Mouse (Mus musculus) c-Kit-positive CD71-positive TER-119-negative erythroid progenitor cells, embryonic 14.5 days (primary cell): ENCODE measurements around the gene 4930402H24Rik.
"Not testable (repeated sequence)": the region's sequence is repeated elsewhere in the genome, so short reads cannot be mapped to it uniquely, and the experiment has no call there.

Source experiments
- DNase-seq: peaks from one replicate; pipeline ENCODE4 v3.0.0-alpha.2; 2013; ENCODE audit warnings: low read depth

The 4930402H24Rik gene

DNA sequence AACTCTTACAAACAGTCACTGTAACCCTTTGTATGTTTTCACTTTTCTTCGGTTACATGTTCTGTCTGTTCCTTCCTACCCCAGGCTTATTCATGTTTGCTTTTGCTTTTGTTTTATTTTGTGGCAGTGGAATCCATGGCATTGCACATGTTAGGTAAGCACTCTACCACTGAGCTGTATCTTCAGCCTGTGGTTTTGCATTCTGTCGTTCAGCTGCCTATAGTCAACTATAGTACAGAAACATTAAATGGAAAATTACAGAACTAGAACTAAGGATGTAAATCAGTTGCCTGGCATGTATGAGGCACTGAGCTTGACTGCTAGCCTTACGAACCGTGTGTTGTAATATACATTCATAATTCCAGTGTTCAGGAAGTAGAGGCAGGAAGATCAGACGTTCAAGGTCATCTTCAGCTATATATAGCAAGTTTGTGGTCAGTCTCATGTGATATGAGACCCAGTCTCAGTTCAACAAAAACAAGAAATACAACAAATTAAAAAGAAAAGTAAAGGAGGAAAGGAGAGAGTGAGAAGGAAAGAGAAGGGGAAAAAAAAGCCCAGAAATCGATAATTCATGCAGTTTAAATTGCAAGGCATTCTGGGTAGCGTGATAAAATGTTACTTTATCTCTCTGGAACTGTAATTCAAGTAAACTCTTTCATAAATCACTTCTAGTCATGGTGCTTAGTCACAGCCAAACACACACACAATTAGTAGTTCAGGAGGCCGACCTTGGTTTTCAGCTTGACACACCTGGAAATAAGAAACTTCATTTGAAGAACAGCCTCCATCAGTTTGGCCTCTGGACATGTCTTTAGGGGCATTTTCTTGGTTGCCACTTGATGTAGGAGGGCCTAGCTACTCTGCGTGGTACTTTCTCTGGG lies 54.6 kb downstream of the 4930402H24Rik start:
- no peak for DNase-seq

DNA sequence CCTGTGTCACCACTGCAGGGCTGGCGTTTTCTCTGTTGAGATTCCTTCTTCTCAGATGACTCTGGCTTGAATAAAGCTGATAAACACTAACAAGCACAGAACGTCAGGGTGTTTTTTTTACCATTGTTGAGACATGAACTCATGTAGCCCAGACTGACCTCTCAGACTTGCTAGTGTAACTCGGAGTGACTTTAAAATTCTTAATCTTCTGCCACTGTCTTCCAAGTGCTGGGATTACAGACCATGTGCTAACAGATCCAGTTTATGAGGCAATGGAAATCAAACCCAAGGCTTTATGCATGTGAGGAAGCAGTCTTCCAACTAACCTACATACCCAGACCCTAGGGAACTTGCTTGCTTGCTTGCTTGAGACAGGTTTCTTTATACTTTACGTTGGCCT lies 56.5 kb downstream of the 4930402H24Rik start:
- DNase-seq = no peak

DNA sequence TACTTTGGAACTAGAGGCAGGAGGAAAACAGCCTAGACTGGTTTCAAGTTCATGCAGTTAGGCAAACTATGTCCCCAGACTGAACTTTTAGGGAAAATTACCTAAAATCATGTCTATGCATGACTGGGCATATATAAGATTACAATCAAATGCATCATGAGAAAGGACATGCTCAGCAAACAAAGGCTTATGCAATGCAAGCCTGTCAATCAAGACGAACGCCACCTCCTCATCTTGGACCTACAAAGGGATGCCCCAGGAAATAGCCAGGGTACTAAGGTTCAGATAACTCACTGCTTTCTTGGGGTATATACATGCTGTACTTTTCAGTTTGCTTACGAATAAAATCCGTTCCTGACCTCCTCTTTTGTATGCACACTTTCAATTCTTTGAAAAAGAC lies 57.9 kb downstream of the 4930402H24Rik start:
- no peak for DNase-seq

DNA sequence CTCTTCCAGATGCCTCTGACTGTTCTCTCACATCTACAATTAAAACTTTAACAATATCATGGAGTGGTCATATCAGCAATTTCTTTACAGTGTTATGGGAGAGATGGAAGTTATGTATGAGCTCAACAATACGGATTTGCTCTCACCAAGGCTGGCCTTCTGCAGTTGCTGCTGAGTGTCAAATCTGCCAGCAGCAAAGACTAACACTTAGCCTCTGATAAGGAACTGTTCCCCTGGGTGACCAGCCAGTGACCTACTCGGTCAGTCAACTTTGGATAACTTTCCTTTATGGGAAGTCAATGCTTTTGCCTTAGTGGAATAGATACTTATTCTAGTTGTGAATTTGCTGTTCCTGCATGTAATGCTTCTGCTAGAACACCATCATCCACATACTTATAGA lies 62.6 kb downstream of the 4930402H24Rik start:
- no peak for DNase-seq

DNA sequence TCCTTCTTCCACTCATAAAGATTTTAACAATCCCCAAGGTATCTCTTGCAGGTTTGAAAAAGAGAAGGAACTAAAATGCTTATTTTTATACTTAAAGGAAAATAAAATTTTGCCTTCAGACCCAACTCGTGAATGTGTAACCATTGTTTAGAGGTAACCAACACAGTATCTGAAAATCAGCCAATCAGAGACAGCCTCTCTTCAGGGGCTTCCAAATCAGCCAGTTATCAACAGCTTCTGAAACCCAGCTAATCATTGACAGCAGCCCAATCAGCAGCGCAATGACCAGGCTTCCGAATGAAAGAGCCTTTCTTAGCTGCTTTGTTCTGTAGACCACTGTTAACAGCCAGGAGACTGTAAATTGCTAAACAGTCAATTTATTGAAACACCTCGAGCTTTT lies 65.4 kb downstream of the 4930402H24Rik start:
- DNase-seq = peak; percentile 59

DNA sequence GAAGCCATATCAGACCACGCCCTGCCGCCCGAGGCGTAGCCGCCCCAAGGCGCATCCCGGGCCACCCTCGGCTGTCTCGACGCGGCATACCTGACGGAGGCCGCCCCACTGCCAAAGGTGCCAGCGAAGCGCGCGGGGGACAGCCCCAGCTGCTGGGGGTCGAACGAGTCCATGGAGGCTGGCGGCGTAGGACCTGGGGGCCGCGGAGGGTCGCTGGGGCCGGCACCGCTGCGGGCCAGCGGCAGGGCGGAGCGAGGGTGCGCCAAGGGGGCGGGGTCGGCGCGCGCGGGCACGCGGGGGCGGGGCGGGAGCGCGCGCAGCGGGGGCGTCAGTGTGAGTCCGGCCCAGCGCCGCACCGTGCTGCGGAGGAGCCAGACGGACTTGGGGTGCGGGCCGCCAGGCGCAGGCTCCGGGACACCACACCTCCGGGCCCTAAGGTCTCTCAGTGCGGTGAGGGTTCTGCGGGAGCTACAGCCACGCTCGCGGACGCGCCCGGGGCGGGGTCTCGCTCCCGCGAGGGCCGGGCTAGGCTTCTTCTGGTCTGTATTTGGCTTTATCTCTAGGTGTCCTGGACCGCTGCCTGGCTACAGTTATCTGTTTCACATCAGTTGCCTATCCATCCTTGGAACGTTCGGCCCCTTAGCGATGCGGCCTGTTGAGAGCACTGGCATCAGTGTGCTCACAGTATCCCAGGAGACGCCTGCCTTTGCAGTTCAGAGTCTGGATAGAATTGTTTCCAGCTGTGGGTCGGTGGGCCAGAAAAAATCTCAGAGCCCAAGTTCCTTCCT lies 66.1 kb downstream of the 4930402H24Rik start:
- peak; percentile 72 for DNase-seq

DNA sequence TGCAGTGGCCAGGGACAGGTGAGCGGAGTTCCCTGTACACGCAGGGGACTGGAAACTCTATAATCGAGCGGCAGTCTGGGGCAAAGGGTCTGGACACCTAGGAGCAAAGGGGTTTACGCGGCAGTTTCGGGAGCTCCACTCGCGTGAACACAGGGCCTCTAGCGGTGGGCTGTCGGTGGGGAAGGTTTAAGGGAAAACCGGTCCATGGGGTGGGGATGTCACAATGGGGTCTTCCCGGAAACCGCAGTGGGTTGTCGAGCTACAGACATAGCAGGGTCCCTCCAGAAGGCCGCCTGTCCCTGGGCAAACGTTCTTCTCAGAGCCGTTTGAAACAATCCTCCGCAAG lies 66.7 kb downstream of the 4930402H24Rik start:
- DNase-seq = no peak

DNA sequence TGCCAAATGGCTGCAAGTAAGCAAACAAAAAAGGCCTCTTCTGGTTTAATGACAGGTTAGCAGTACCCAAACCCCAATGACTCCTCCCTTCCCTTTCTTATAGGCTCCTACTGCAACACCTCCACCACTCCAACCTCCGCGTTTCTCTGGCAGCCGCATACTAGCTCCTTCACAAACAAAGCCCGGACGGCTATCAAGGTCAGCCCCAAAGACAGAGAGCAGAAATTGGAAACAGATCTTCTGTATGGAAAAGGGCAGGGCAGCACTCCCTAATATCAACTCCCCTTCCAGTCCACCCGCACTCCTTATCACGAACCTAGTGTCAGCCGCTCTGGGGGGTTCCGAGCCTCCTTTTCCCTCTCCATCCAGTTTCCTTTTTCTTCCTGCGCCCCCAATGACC lies 67.1 kb downstream of the 4930402H24Rik start:
- peak; percentile 39 for DNase-seq

DNA sequence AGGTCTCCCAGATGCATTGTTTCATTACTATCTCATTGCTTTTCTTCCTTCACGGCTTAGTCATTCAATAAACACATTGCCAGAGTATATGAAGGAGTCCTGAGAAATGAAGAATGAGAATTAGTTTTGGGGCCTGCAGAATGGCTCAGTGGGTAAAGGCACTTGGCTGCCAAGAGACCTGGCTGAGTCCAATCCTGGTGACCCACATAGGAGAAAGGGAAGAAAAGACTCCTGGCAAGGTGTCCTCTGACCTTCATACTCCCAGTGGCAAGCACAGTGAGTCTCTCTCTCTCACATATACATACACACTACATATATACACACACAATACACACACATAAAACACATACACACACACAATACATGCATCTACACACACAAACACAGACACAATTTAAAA lies 68.1 kb downstream of the 4930402H24Rik start:
- DNase-seq = no peak

DNA sequence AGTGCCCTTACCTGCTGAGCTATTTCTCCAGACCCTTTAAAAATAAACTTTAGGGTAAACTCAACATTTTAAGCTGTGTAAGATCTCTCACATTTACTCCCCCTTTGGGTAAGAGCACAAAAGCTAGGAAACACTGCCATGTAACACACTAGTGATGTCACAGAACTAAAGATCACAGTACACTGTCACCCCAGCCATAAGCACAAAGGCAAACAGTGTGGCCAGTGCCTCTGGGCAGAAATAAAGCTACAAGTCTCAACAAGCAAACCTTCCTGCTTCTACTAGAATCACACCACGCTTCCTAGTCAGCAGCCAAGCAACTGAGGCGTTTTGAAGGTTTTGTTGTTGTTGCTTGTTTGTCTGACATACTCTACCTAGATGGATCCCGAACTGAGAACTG lies 72.5 kb downstream of the 4930402H24Rik start:
- no peak for DNase-seq

DNA sequence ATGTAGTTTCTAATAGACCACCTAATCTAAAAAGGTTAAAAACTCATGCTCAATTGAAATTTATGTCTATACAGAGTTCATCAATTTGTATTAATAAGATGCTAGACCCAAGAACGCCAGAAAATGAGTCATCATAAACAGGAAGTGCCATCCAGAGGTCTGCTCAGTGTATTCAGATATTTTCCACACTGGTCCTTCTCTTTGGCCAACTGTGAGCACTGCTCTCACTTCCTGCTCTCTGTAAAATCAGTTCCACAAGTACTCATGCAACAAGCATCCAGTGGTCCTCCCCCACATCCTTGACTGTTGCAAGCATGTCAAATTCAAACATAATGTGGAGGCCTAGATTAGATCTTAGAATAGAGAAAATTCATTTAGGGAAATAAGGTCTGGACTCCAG lies 73.6 kb downstream of the 4930402H24Rik start:
- no peak for DNase-seq

DNA sequence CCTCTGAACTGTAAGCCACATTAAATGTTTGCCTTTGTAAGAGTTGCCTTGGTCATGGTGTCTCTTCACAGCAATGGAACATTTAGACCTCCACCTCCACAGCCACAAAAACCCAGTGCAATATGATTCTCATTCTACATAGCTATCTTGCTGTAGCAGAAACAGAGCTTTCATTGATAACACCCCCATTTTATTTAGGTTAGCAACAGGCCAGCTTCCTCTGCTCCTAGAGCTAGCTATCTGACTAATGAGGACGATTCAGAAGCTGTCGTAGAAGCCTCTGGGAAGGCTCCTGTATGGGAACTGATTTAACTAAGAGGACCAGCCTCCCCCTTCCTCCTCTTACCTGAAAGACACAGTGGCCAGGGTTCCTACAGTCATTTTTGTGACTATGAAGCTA lies 74.2 kb downstream of the 4930402H24Rik start:
- DNase-seq = peak; percentile 8

DNA sequence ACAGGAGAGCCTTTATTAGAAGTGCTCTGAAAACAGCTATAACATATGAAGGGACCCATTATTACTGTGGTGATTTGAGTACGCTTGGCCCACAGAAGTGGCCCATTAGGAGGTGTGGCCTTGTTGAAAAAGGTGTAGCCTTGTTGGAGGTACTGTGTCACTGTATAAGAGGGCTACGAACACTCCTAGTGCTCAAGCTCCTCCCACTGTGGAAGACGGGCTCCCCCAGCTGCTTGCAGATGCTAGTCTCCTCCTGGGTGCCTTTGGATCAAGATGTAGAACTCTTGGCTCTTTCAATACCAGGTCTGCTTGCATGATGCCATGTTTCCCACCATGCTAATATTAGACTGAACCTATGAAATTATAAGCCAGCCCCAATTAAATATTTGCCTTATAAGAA lies 76.0 kb downstream of the 4930402H24Rik start:
- DNase-seq = no peak

DNA sequence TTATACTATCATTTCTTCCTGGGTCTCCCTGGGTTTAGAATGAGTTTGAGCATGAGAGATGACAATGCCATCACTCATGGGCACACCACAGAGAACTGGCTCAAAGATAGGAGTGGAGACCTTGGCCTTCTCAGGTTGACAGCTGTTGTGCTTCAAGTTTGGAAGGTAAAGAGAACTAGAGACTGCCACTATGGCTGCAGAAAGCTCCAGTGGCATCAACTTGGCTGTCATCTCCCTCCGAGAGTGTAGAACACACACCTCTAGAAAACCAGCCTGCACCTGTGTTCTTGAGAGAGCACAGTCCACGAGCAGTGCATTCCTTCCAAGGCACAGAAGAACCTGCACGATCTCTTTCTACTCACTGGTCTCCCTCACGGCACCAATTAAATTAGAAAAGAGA lies 76.7 kb downstream of the 4930402H24Rik start:
- DNase-seq = no peak

DNA sequence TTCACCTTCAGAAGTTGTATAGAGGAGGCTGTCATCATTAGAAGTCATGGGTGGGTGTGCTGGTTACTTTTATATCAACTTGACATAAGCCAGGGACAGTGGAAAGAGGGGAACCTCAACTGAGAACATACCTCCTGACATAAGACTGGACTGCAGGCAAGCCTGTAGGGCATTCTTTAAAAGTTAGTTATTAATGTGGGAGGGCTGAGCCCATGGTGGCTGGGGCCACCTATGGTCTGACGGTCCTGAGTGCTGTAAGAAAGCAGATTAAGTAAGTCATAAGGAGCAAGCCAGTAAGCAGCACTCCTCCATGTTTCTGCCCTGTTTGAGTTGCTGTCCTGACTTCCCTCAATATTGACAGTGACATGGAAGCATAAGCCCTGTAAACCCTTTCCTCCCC lies 77.5 kb downstream of the 4930402H24Rik start:
- no peak for DNase-seq

DNA sequence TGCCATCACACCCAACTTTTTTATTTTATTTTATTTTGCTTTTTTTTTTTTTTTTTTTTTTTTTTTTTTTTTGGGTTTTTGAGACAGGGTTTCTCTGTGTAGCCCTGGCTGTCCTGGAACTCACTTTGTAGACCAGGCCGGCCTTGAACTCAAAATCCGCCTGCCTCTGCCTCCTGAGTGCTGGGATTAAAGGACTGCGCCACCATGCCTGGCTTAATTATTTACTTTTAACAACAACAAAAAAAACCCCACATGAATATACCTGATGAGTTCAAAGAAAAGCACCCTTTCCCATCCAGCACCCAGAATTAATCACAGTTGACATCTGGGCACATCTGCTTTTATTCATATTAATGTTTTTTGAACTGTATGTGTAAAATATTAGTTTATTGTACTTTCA lies 78.1 kb downstream of the 4930402H24Rik start:
- DNase-seq = not testable (repeated sequence)

DNA sequence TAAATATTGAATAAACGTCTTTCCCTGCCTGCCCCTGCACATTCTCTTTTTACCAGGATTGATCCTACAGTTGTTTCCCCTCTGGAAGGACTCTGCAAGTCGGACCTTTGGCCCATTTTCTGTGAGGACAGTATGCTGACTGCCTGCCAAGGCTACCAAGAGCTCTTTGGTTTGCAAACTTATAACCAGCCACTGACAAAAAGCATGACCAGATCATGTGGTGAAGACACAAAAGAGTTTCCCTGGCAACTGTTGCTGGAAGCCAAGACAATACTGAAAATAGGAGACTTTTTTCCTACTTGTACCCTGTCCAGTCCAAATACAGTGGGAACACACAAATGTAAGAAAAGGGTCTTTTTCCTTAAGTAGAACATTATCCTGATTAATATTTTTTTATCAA lies 78.8 kb downstream of the 4930402H24Rik start:
- DNase-seq = no peak

DNA sequence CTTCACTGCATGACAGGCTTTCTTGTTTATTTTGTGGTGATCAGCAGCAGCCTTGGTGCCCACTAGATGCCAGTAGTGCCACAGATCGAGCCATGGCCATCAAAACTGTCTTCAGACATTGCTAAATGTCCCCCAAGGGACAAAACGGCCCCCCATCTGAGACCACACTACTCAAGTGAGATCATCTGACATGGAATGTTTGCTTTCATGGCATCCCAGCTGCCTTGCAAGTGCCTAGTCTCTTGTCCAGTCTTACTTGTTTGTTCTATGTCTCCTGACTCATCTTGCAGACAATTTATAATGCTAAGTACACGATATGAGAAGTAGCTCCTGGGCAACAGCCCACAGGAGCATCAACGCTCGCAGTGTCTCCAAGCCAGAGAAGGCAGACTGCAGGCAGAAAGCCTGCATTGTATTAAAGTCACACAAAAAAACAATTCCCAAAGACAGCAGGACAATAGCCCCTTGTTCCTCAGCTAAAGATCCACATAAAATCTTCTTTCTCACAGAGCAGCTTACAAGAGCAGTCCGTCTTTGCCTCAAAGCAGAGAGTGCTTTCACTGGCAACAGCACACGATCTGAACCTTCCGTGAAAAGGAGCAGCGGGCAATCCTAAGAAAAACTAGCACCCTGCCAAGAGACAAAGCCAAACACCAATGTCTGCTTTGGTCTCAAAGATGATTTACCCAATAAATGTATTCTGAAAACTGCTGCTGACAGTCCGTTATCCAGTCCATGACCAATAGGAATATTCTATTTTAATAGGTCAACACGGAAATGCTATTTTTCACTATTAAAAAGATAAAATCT lies 87.2 kb downstream of the 4930402H24Rik start:
- no peak for DNase-seq

DNA sequence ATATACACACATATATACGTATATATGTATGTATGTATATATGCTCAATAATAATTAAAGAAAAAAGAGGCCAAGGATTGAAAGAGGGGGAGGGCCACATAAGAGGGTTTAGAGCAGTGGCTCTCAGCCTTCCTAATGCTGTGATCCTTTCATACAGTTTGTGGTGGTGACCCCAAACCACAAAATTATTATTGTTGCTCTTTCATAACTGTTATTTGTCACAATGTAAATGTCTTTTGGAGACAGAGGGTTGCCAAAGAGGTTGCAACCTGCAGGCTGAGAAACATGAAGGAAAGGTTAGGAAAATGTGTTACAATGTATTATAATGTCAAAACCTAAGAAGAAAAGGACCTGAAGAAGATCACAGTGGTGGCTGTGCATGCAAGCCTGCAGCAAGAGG lies 88.3 kb downstream of the 4930402H24Rik start:
- DNase-seq = no peak

DNA sequence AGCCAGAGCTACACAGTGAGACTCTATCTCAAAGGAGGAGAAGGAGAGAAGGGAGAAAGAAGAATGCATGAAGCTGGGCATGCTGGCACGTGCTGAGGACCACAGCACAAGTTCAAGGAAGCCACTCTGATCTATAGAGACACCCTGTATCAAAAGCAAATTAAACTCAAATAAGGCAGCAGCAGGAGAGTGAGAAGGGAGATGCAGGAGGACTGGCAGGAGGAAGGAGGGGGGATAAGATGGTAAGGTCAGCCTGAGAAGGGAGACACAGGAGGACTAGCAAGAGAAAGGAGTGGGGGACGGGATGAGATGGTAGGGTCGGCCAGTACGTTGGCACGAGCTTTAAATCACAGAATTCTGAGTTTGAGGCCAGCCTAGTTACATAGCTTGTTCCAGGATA lies 90.0 kb downstream of the 4930402H24Rik start:
- DNase-seq = no peak

DNA sequence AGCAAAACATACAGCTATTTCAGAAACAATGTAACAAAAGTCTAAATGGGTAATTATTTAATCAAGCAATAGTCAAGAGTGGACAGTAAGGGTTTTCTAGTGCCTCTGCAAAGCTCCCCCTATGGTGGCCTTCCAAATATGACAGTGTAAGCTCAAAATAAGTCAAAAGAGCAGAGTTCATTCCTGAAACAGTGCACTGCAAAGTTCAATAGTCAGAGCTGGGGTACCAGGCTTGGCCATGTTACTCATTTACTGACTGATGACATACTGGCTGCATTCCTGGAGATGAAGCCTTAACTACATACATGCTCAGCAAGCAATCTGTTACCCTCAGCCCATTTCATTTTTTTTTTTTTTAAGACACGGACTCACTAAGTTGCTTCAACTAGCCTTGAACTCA lies 91.7 kb downstream of the 4930402H24Rik start:
- no peak for DNase-seq

DNA sequence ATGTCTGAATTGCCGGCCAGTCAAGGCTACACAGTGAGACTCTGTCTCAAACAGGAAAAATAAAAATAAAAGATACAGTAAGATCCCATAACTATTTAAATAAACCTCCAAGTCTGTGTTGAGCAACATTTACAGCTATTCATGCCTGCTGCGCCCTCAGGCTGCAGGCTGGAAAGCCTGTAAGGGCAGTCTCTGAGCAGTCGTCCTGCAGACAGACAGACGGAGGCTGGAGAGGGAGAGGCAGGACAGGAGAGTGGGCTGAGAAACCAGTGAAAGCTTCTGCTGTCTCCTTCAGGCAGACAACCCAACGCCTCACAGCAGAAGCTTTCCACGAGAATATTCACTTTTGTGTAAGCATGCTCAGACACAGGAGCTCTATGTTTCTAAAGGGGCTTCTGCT lies 92.5 kb downstream of the 4930402H24Rik start:
- no peak for DNase-seq

DNA sequence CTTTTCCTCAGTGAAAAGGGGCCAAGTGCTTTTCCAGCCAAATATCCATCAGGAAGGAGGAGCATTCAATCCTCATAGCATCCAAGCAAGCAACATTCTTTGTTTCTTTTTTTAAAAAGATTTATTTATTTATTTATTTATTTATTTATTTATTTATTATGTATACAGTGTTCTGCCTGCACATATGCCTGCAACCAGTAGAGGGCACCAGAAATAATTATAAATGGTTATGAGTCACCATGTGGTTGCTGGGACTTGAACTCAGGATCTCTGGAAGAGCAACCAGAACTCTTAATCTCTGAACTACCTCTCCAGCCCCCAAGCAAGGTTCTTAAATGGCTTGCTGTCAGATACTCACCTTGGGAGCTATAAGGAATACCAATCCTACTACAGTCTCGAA lies 93.7 kb downstream of the 4930402H24Rik start:
- peak; percentile 14 for DNase-seq
